Mouse (Mus musculus) NIH3T3 (cell line): ENCODE results near the gene F9.
"Not testable (repeated sequence)": the region's sequence is repeated elsewhere in the genome, so short reads cannot be mapped to it uniquely, and the experiment has no call there.

Experiments used
- DNase-seq: peaks from one replicate; pipeline ENCODE4 v3.0.0-alpha.2; 2012; ENCODE audit warnings: low read depth

Gene F9

GRCm38 (mm10) chrX:59999221-60000083 is at the start of gene F9:
Gene F9, plus strand, starts transcription at chrX:59999464.
- no peak for DNase-seq

- not testable (repeated sequence) for DNase-seq
Measured at GRCm38 (mm10) chrX:59969767-59970166, 29.5 kb upstream of the F9 start.

- DNase-seq: no peak
Measured at GRCm38 (mm10) chrX:60000084-60000443, 800 bp downstream of the F9 start.

- no peak for DNase-seq
Measured at GRCm38 (mm10) chrX:60001461-60001860, 2.2 kb downstream of the F9 start.

- peak; percentile 56 for DNase-seq
Measured at GRCm38 (mm10) chrX:60013084-60013676, 13.9 kb downstream of the F9 start.

GRCm38 (mm10) chrX:60014588-60014987 is 15.3 kb downstream of the F9 start:
- no peak for DNase-seq

- no peak for DNase-seq
Measured at GRCm38 (mm10) chrX:60021007-60021406, 21.7 kb downstream of the F9 start.

- DNase-seq: no peak
Measured at GRCm38 (mm10) chrX:60021595-60021994, 22.3 kb downstream of the F9 start.

GRCm38 (mm10) chrX:60026654-60027053 is 27.4 kb downstream of the F9 start:
- peak; percentile 23 for DNase-seq

- DNase-seq: no peak
Measured at GRCm38 (mm10) chrX:60054745-60055144, 55.5 kb downstream of the F9 start.

- no peak for DNase-seq
Measured at GRCm38 (mm10) chrX:60055185-60055584, 55.9 kb downstream of the F9 start.

GRCm38 (mm10) chrX:60075359-60075758 is 76.1 kb downstream of the F9 start:
- no peak for DNase-seq
